Mouse (Mus musculus) midbrain, embryonic 14.5 days (tissue): ENCODE measurements around the gene Gm44596. TPM values are rescaled to one million over a fixed set of nuclear protein-coding genes. Genes with fewer than 3 reads are reported as not detected.

Source experiments
- ATAC-seq: fragments of 200-750 bp; cut with Nextera tagmentation; 2 replicates; pipeline ENCODE4 v1.8.0; 2017; ENCODE audit warnings: moderate number of reproducible peaks, moderate library complexity; ENCODE audit not compliant: low FRiP score, low TSS enrichment
- DNase-seq: peaks from one replicate; pipeline ENCODE4 v3.0.0-alpha.2; 2015
- H3K27ac ChIP-seq: fragments of 300-500 bp; sonication (generic); replicated peaks from 2 replicates; pipeline ENCODE4 v1.5.1; 2014; ENCODE audit warnings: mild to moderate bottlenecking, low read depth, low read length, moderate library complexity
- H3K27me3 ChIP-seq: fragments of 300-500 bp; sonication (generic); 2 replicates; pipeline ENCODE4 v1.6.1; 2014; ENCODE audit warnings: low read length, control low read depth, mixed read lengths; ENCODE audit not compliant: control insufficient read depth, insufficient read depth
- H3K36me3 ChIP-seq: fragments of 300-500 bp; sonication (generic); 2 replicates; pipeline ENCODE4 v1.6.1; 2014; ENCODE audit warnings: low read length, control low read depth; ENCODE audit not compliant: control insufficient read depth, insufficient read depth
- H3K4me1 ChIP-seq: fragments of 300-500 bp; sonication (generic); 2 replicates; pipeline ENCODE4 v1.6.1; 2014; ENCODE audit warnings: mild to moderate bottlenecking, antibody characterized with exemption, low read length, control low read depth; ENCODE audit not compliant: control insufficient read depth, insufficient read depth
- H3K4me2 ChIP-seq: fragments of 300-500 bp; sonication (generic); 2 replicates; pipeline ENCODE4 v1.6.1; 2014; ENCODE audit warnings: mild to moderate bottlenecking, low read length, moderate library complexity
- H3K4me3 ChIP-seq: fragments of 300-500 bp; sonication (generic); replicated peaks from 2 replicates; pipeline ENCODE4 v1.5.1; 2014; ENCODE audit warnings: low read depth, low read length
- H3K9ac ChIP-seq: fragments of 300-500 bp; sonication (generic); replicated peaks from 2 replicates; pipeline ENCODE4 v1.6.1; 2014; ENCODE audit warnings: mild to moderate bottlenecking, low read length, moderate library complexity
- H3K9me3 ChIP-seq: fragments of 300-500 bp; sonication (generic); 2 replicates; pipeline ENCODE4 v1.6.1; 2016; ENCODE audit warnings: low read length, control low read depth, mixed read lengths; ENCODE audit not compliant: control insufficient read depth
- WGBS: fragments of 180-500 bp; shearing (Covaris S2); extraction: QIAGEN DNeasy Blood & Tissue Kit; methylation state at CpG from one replicate; pipeline ENCODE4 v1.1.7; 2014; 5-methylcytosine and 5-hydroxymethylcytosine counted together
- polyA plus RNA-seq: library from polyadenylated mRNA; unstranded; fragments of >200 nt; fragmentation: Nextera tagmentation; extraction: Ambion mirVana; gene quantifications from 2 replicates; pipeline ENCODE4 v1.2.1, GENCODE M21; 2014

Gm44596 gene
- polyA plus RNA-seq, 1 experiment from 2014 or later: not detected

DNA sequence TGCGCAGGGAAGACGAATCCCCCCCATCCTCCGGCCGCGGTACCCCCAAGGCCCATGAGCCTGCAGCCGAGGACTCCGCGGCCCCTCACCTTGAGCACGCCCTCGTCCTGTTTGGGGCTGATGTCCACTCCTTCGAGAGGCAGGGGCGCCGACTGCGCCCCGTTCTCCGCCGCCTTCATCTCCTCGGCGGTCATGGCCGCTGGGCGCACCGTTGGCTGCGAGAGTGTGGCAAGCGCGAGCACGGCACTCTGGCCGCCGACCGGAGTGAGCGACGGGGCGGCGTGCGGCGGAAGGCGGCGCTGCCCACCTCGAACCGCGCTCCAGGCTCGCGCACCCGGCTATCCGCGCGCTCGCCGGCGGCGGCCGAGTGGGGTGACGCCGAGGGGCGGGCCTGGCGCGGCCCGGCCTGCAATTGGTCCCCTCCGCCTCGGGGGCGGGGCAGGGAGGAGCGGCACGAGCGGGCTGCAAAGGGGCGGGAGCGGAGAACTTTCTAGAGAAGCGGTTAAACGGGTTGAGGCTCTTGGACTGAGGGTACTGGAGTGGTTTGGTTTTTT, 63.1 kb downstream of the Gm44596 start, which contains the start of gene Fkbp4:
Gene Fkbp4, minus strand, starts transcription at position 361 of the 554 bp plus-strand sequence.
- peaks cover 32% of the 10 kb centered on the region for H3K36me3 ChIP-seq
- ATAC-seq (peak; percentile 94), DNase-seq (peak; percentile 98)
- H3K4me1 ChIP-seq: peaks cover 11% of the 10 kb centered on the region
- WGBS: under 1% methylated on average over 62 of the region's 67 CpGs
- H3K4me3 ChIP-seq: peak within 1 kb of the TSS; percentile 98
- H3K4me2 ChIP-seq: peak within 1 kb of the TSS; percentile 60
- no peaks in the 10 kb centered on the region for H3K27me3 ChIP-seq
- no peaks in the 10 kb centered on the region for H3K9me3 ChIP-seq
- H3K9ac ChIP-seq: peak within 1 kb of the TSS; percentile 97
- H3K27ac ChIP-seq: peak within 1 kb of the TSS; percentile 92

DNA sequence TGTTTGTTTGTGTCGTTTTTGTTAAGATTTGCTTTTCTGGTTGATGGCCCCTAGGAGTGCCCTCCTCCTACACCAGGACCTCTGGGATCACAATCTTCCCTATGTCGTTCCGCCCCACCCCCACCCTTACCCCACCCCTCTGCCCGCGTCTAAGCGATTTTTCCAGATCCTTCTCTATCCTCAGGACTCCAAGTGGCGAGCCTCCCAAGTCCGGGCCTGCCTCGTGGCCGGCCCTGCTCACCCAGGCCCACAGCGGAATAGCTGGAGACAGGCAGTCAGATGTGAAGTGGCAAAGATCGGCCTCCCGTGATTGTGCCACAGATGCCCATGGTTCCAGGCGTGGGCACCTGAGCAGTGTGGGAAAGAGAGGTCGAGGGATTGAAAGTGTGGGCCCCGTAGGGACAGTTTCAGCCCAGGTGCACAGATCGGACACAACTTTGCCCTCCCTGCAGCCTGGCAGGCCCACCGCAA, 63.6 kb downstream of the Gm44596 start:
- 30% methylated on average over 18 of the region's 18 CpGs for WGBS
- DNase-seq: no peak
- H3K9me3 ChIP-seq: no peaks in the 10 kb centered on the region
- peaks cover 11% of the 10 kb centered on the region for H3K4me1 ChIP-seq
- H3K27me3 ChIP-seq: no peaks in the 10 kb centered on the region
- peaks cover 27% of the 10 kb centered on the region for H3K36me3 ChIP-seq
- H3K27ac ChIP-seq: 0 out of 2 replicates have a peak overlapping the region, but pooled peaks have one; percentile 9
- H3K4me2 ChIP-seq: peak overlapping the region; percentile 60
- peak; percentile 48 for ATAC-seq
- H3K9ac ChIP-seq: peak overlapping the region; percentile 36; the same call in 1 of the 2 replicates
- peak overlapping the region; percentile 98 for H3K4me3 ChIP-seq

DNA sequence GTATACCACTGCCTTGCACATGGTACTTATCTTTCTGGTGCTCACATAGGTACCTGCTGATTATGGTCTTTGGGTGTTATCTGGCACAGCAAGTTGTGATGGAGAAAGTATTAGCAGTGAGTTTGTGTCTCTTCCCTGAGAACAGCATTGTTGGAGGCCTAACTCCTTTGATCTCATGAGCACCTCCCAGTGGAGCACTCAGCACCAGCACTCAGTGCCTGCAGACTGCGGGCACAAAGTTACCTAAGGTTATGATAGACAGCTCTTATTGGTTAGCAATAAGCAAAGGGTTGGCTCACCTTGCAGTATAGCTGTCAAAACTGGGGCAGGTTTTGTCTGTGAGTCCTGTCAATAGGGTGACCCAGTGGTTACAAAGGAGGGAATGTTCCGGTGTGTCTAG, 64.9 kb downstream of the Gm44596 start:
- Histone ChIP-seq H3K4me3 (no peak overlapping the region), H3K4me2 (no peak overlapping the region), H3K9ac (no peak overlapping the region), H3K27me3 (no peaks in the 10 kb centered on the region), H3K4me1 (peaks cover 11% of the 10 kb centered on the region), H3K36me3 (peaks cover 13% of the 10 kb centered on the region), H3K27ac (no peak overlapping the region), H3K9me3 (no peaks in the 10 kb centered on the region)
- DNase-seq: no peak
- WGBS: 94% methylated on average over 2 of the region's 2 CpGs
- ATAC-seq: no peak

DNA sequence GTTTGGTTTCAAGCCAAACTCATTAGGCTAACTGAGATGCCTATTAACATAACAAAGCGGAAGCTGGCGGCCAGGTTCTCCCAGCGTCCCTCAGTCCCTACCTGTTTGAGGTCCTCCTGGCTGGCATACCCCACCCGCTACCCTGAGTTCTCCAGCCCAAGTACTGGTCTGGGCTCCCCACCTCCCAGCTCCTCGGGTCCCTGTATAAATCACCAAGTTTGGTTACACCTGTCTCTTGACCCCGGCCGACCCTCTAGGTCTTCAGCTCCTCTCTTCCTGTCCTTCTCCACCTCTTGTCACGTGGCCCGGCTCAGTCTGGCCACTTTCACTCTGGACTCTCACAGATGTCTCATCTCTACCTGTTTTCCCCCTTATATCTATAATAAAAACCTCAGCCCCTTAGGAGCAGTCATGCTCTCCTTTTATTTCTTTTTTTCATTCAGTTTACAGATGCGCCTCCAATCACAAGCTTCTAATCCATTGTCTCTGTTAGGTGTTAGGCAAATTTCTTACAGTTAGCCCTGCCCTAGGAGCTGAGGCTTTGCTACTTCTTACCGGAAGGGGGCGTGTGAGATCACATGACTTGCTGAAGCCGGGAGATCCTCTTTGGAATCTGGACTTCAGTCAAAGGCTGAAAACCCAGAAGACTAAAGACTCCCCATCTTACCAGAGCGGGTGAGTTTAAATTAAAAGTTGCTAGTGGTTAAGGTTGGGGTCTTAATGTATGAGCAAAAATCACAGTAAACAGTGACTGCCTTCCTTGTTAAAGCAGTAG, 70.6 kb downstream of the Gm44596 start:
- Histone ChIP-seq H3K27ac (no peak overlapping the region), H3K4me2 (peak overlapping the region; percentile 28), H3K4me1 (no peaks in the 10 kb centered on the region), H3K4me3 (no peak overlapping the region), H3K9ac (no peak overlapping the region), H3K27me3 (no peaks in the 10 kb centered on the region), H3K36me3 (no peaks in the 10 kb centered on the region), H3K9me3 (no peaks in the 10 kb centered on the region)
- DNase-seq (peak; percentile 84), ATAC-seq (peak; percentile 48; the same call in 1 of the 2 replicates)
- WGBS: 13% methylated on average over 14 of the region's 14 CpGs

DNA sequence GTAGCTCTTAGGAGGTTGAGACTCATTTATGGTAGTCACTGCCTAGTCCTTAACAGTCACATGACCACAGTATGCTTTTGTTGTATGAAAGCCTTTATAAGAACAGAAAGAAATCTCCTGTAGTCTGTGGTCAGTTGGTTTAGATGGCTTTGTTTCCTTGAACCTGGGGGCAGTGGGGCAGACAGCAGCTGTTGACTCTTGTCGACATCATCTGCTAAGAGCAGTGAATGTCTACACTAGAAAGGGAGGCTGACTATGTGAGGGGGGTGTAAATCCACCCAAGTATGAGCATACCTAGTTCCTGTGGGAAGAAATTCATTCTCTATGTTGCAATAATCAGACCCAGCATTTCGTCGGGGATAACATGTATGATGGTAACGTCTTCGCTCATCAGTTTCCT, 71.8 kb downstream of the Gm44596 start:
- Histone ChIP-seq H3K9ac (no peak overlapping the region), H3K27ac (no peak overlapping the region), H3K4me2 (no peak overlapping the region), H3K4me3 (no peak overlapping the region), H3K27me3 (no peaks in the 10 kb centered on the region), H3K4me1 (no peaks in the 10 kb centered on the region), H3K36me3 (no peaks in the 10 kb centered on the region), H3K9me3 (no peaks in the 10 kb centered on the region)
- WGBS: 94% methylated on average over 5 of the region's 5 CpGs
- no peak for ATAC-seq
- DNase-seq: no peak

DNA sequence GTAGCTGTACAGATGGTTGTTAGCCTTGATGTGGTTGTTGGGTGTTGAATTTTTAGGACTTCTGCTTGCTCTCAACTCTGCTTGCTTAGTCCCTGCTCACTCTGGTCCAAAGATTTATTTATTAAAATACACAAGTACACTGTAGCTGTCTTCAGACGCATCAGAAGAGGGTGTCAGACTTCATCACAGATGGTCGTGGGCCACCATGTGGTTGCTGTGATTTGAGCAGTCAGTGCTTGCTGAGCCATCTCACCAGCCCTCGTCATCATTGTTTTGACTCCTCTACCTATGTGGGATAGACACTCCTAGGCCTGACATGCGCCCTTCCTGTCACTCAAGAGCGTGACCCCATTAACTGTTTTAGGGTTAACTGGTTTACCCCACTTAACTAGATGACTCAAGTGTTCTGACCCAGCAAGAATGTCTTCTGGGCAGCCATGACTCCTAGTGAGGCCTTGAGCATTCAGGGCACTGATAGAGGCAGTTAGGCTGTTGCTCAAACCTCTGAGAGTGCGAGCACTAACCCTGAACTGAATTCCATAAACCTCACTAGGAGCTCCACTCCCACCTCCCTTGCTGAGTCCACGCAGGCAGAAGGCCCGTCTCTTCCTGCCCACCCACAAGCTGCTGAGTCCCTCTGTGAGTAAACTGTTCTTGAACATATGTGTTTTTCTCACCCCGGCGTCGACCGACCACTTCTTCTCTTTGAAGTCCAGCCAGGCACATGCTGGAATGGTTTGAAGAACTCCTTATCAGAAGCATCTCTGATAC, 80.7 kb downstream of the Gm44596 start:
- ATAC-seq (no peak), DNase-seq (no peak)
- Histone ChIP-seq H3K4me1 (no peaks in the 10 kb centered on the region), H3K9me3 (no peaks in the 10 kb centered on the region), H3K27ac (no peak overlapping the region), H3K27me3 (no peaks in the 10 kb centered on the region), H3K4me3 (no peak overlapping the region), H3K4me2 (no peak overlapping the region), H3K36me3 (no peaks in the 10 kb centered on the region), H3K9ac (no peak overlapping the region)
- WGBS: 90% methylated on average over 12 of the region's 12 CpGs

Other genes with a start within 250 kb of the Gm44596 start
- gene Tspan9, start 231.9 kb upstream of the Gm44596 start, polyA plus RNA-seq: 31.1 and 31.3 TPM in 2 replicates
- 0.19 and 0.55 TPM in 2 replicates for gene Tead4, start 74.7 kb upstream of the Gm44596 start, polyA plus RNA-seq
- gene Tulp3, start 19.7 kb upstream of the Gm44596 start, polyA plus RNA-seq: 11.5 and 13.8 TPM in 2 replicates
- gene Rhno1, start 12.6 kb upstream of the Gm44596 start, polyA plus RNA-seq: 93.8 and 101 TPM in 2 replicates
- 5.5 and 9.8 TPM in 2 replicates for gene Foxm1, start 12.5 kb upstream of the Gm44596 start, polyA plus RNA-seq
- 0.59 and 1.0 TPM in 2 replicates for gene Tex52, start within 50 bp of the Gm44596 start, polyA plus RNA-seq
- 8.8 and 10.1 TPM in 2 replicates for gene Nrip2, start 23.8 kb downstream of the Gm44596 start, polyA plus RNA-seq
- 42.1 and 43.3 TPM in 2 replicates for gene Itfg2, start 49.4 kb downstream of the Gm44596 start, polyA plus RNA-seq
- gene Fkbp4, start 63.2 kb downstream of the Gm44596 start, polyA plus RNA-seq: 313 and 363 TPM in 2 replicates
- 0.20 and 0.21 TPM in 2 replicates for gene Pzp, start 151.2 kb downstream of the Gm44596 start, polyA plus RNA-seq
- gene A2ml1, start 206.1 kb downstream of the Gm44596 start, polyA plus RNA-seq: 0.43 and 1.00 TPM in 2 replicates
- not detected in 2 replicates for gene Klrb1a, start 248.0 kb downstream of the Gm44596 start, polyA plus RNA-seq